Mouse (Mus musculus) limb, embryonic 10.5 days (tissue): ENCODE data around the gene Gbgt1. TPM values are rescaled to one million over a fixed set of nuclear protein-coding genes. Genes with fewer than 3 reads are reported as not detected.

ENCODE experiments used
- DNase-seq: peaks from one replicate; pipeline ENCODE4 v3.0.0-alpha.2; 2017; ENCODE audit warnings: low spot score
- H3K27ac ChIP-seq: fragments of 300-500 bp; sonication (generic); 2 replicates; pipeline ENCODE4 v1.5.1; 2016; ENCODE audit warnings: mild to moderate bottlenecking
- H3K27me3 ChIP-seq: fragments of 300-500 bp; sonication (generic); 2 replicates; pipeline ENCODE4 v1.6.1; 2016; ENCODE audit warnings: low read depth, mild to moderate bottlenecking; ENCODE audit not compliant: poor library complexity, severe bottlenecking
- H3K36me3 ChIP-seq: fragments of 300-500 bp; sonication (generic); 2 replicates; pipeline ENCODE4 v1.6.1; 2016; ENCODE audit warnings: mild to moderate bottlenecking, moderate library complexity
- H3K4me1 ChIP-seq: fragments of 300-500 bp; sonication (generic); 2 replicates; pipeline ENCODE4 v1.6.1; 2016
- H3K4me3 ChIP-seq: fragments of 300-500 bp; sonication (generic); 2 replicates; pipeline ENCODE4 v1.5.1; 2016; ENCODE audit warnings: mild to moderate bottlenecking, moderate library complexity
- H3K9me3 ChIP-seq: fragments of 300-500 bp; sonication (generic); replicated peaks from 2 replicates; pipeline ENCODE4 v1.6.1; 2016; ENCODE audit warnings: mild to moderate bottlenecking
- WGBS: fragments of 180-500 bp; shearing (Covaris S2); methylation state at CpG from one replicate; pipeline ENCODE4 v1.1.7; 2016; 5-methylcytosine and 5-hydroxymethylcytosine counted together
- polyA plus RNA-seq: library from polyadenylated mRNA; unstranded; fragments of >200 nt; fragmentation: Nextera tagmentation; extraction: Ambion mirVana; gene quantifications from 2 replicates; pipeline ENCODE4 v1.2.1, GENCODE M21; 2016

Gbgt1 gene
- polyA plus RNA-seq, 1 experiment from 2014 or later = not detected

GRCm38 (mm10) chr2:28536766-28537633 is 40.3 kb downstream of the Gbgt1 start:
- H3K4me1 ChIP-seq = peaks cover 86% of the 10 kb centered on the region
- peaks cover 37% of the 10 kb centered on the region for H3K36me3 ChIP-seq
- H3K4me3 ChIP-seq = no peak overlapping the region
- no peaks in the 10 kb centered on the region for H3K9me3 ChIP-seq
- WGBS = 82% methylated on average over 11 of the region's 11 CpGs
- H3K27me3 ChIP-seq = no peaks in the 10 kb centered on the region
- DNase-seq = no peak
- peak overlapping the region; percentile 90 for H3K27ac ChIP-seq

DNA sequence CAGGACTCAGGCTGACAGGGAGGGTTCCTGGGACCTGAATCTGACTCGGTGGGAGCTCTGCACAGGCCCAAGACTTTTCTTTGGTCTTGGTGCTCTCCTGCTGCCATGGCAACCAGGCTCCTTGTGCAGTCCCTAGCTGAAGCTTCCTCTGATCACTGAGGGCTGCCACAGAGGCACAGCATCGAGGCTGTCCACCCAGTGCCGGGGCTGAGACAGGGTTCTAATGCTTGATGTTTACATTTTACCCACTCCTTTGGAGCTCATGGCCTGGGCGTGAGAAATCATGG is 40.9 kb downstream of the Gbgt1 start:
- Histone ChIP-seq H3K9me3 (no peaks in the 10 kb centered on the region), H3K36me3 (peaks cover 43% of the 10 kb centered on the region), H3K4me1 (peaks cover 81% of the 10 kb centered on the region), H3K4me3 (no peak overlapping the region), H3K27ac (0 out of 2 replicates have a peak overlapping the region, but pooled peaks have one; percentile 75), H3K27me3 (no peaks in the 10 kb centered on the region)
- no peak for DNase-seq
- WGBS = 61% methylated on average over 4 of the region's 4 CpGs

- Histone ChIP-seq H3K4me3 (no peak overlapping the region), H3K27me3 (no peaks in the 10 kb centered on the region), H3K27ac (peak overlapping the region; percentile 75), H3K36me3 (peaks cover 49% of the 10 kb centered on the region), H3K4me1 (peaks cover 75% of the 10 kb centered on the region), H3K9me3 (no peaks in the 10 kb centered on the region)
- DNase-seq = no peak
- 82% methylated on average over 8 of the region's 8 CpGs for WGBS
Measured at GRCm38 (mm10) chr2:28537995-28538816, 41.5 kb downstream of the Gbgt1 start.

DNA sequence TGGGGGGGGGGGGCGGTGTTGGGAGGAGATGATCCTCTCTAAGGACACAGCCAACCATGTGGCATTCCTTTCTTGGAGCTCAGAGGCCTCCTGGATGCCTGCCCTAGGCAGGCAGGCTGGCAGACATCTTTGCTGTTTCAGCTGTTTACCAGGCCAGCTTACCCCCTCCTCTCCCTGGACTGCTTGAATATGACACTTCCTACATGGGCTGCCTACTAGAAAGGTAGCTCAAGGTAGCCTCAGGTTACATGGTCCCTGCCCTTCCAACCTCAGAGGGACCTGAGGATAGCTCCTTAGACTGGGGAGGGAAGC is 42.1 kb downstream of the Gbgt1 start:
- peaks cover 69% of the 10 kb centered on the region for H3K4me1 ChIP-seq
- no peaks in the 10 kb centered on the region for H3K9me3 ChIP-seq
- no peaks in the 10 kb centered on the region for H3K27me3 ChIP-seq
- no peak for DNase-seq
- WGBS = 50% methylated on average over 1 of the region's 1 CpGs
- peaks cover 55% of the 10 kb centered on the region for H3K36me3 ChIP-seq
- H3K4me3 ChIP-seq = no peak overlapping the region
- peak overlapping the region; percentile 75 for H3K27ac ChIP-seq

DNA sequence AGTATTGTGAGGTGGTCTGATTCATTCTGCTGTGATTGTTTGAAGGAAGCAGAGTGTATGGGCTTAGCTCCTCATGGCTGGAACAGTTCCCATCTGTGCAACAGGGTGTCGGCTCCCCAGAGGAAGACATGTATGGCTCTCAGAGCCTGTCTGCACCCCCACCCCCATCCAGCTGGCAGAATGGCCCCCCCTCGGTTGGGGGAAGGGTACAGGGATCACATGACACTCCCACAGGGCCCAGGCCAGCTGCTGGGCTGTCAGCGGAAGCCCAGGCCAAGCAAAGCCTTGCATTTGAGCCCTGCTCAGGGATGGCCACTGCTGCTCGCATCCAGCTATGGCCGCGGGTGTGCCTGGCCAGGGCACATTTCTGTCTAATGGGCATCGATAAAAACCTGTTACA is 42.5 kb downstream of the Gbgt1 start:
- Histone ChIP-seq H3K36me3 (peaks cover 59% of the 10 kb centered on the region), H3K4me3 (no peak overlapping the region), H3K4me1 (peaks cover 65% of the 10 kb centered on the region), H3K27ac (peak overlapping the region; percentile 75), H3K27me3 (no peaks in the 10 kb centered on the region), H3K9me3 (no peaks in the 10 kb centered on the region)
- WGBS = 51% methylated on average over 7 of the region's 7 CpGs
- peak; percentile 59 for DNase-seq

GRCm38 (mm10) chr2:28539949-28540348 is 43.3 kb downstream of the Gbgt1 start:
- 93% methylated on average over 2 of the region's 2 CpGs for WGBS
- Histone ChIP-seq H3K27me3 (no peaks in the 10 kb centered on the region), H3K4me3 (no peak overlapping the region), H3K4me1 (peaks cover 57% of the 10 kb centered on the region), H3K36me3 (peaks cover 66% of the 10 kb centered on the region), H3K9me3 (no peaks in the 10 kb centered on the region), H3K27ac (peak overlapping the region; percentile 75; the same call in 1 of the 2 replicates)
- no peak for DNase-seq

DNA sequence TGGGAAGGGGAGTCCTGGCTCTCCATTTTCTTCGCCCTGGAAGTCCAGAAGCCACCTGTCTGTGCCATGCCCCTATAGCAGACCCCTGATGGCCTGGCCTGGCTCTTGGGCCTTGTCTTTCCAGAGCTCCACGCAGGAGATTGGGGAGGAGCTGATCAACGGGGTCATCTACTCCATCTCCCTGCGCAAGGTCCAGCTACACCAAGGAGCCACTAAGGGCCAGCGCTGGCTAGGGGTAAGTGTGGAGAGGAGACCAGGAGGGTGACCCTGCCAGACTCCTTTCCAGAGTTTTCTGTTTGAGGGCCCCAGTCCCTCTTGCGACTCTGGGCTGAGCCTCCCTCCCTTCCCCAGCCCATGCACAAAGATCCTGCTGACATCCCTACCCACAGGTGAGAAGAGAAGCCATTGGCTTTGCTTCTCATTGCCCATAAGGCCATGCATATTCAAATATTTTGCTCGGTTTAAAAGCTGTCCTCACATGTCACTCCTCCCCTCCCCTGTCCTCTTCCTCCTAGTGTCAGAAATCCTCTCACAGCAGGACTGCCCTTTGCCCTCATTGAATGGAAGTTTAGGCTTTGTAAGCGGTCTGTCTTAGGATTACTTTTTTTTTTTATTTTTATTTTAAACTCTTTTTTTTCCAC is 44.0 kb downstream of the Gbgt1 start:
- H3K27me3 ChIP-seq = no peaks in the 10 kb centered on the region
- H3K9me3 ChIP-seq = no peaks in the 10 kb centered on the region
- no peak overlapping the region for H3K27ac ChIP-seq
- peaks cover 50% of the 10 kb centered on the region for H3K4me1 ChIP-seq
- no peak for DNase-seq
- WGBS = 81% methylated on average over 8 of the region's 8 CpGs
- no peak overlapping the region for H3K4me3 ChIP-seq
- peaks cover 74% of the 10 kb centered on the region for H3K36me3 ChIP-seq

- Histone ChIP-seq H3K9me3 (no peaks in the 10 kb centered on the region), H3K36me3 (peaks cover 91% of the 10 kb centered on the region), H3K27me3 (no peaks in the 10 kb centered on the region), H3K4me1 (peaks cover 24% of the 10 kb centered on the region), H3K4me3 (no peak overlapping the region), H3K27ac (no peak overlapping the region)
- WGBS = 94% methylated on average over 8 of the region's 8 CpGs
- no peak for DNase-seq
Measured at GRCm38 (mm10) chr2:28543894-28544293, 47.2 kb downstream of the Gbgt1 start.

DNA sequence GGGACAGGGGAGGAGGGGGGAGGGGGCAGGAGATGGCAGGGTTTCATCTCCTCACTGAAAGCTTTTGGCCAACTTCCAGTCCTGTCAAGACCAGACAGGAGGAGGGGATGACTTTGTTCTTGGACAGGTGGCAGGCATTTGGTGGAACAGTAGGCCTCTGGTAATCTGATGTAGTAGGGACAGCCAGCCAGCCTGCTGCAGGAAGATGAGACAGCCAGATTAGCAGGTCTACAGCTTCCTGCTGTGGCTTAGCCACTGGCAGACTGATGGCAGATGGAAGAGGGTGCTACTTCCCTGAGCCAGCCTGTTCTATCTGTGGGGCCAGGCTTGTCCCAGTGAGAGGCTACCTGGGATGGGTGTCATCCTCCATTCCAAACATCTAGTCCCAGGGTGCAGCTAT is 49.3 kb downstream of the Gbgt1 start:
- H3K36me3 ChIP-seq = peaks cover 97% of the 10 kb centered on the region

GRCm38 (mm10) chr2:28546560-28546959 is 49.9 kb downstream of the Gbgt1 start:
- Histone ChIP-seq H3K9me3 (no peaks in the 10 kb centered on the region), H3K4me1 (peaks cover 6% of the 10 kb centered on the region), H3K36me3 (peaks cover 99% of the 10 kb centered on the region), H3K27ac (no peak overlapping the region), H3K4me3 (no peak overlapping the region), H3K27me3 (no peaks in the 10 kb centered on the region)
- WGBS = 79% methylated on average over 6 of the region's 6 CpGs
- DNase-seq = no peak

More for the DNA sequence above, 49.3 kb downstream of the Gbgt1 start:
- Histone ChIP-seq H3K27ac (no peak overlapping the region), H3K9me3 (no peaks in the 10 kb centered on the region), H3K4me1 (peaks cover 6% of the 10 kb centered on the region), H3K27me3 (no peaks in the 10 kb centered on the region), H3K4me3 (no peak overlapping the region)
- DNase-seq = no peak

DNA sequence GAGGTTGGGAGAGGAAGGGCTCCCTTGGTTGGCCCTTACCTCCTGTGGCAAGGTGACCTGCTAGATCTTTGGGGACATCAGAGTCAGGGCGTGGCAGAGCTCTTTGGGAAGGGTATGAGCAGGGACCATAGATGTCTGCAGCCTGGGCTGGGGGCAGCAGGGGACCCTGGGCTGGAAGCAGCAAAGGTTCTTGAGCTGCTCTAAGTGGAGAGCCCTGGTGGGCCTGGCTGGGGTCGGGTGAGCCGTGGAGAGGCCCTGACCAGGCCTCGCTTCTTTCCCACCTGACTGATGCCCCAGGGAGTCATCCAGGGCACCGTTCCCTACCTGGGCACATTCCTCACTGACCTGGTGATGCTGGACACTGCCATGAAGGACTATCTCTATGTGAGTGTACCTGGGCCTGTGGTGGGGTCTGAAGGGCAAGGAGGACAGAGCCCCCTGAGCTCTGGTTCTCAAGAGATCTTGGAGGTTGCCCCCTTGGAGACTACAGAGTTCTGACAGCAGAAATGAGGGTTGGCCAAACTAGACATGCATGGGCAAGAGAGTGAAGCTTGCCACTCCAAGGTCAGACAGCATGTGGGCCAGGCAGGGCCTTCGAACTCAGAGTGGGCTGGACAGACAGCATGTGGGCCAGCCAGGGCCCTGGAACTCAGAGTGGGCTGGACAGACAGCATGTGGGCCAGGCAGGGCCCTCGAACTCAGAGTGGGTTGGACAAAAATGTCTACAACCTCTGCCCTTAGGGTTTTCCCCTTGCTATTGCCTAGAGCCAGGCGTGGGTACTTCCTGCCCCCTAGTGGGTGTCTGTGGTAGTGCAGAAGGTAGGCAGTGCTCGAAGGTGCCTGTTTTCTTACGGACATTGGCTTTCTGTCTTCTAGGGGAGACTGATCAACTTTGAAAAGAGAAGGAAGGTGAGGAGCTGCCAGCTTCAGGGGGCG is 50.8 kb downstream of the Gbgt1 start:
- WGBS = 56% methylated on average over 11 of the region's 11 CpGs
- H3K27ac ChIP-seq = no peak overlapping the region
- DNase-seq = peak; percentile 89

GRCm38 (mm10) chr2:28549157-28549556 is 52.5 kb downstream of the Gbgt1 start:
- peaks cover 6% of the 10 kb centered on the region for H3K4me1 ChIP-seq
- H3K27ac ChIP-seq = no peak overlapping the region
- no peaks in the 10 kb centered on the region for H3K27me3 ChIP-seq
- no peak for DNase-seq
- no peaks in the 10 kb centered on the region for H3K9me3 ChIP-seq
- H3K4me3 ChIP-seq = no peak overlapping the region
- peaks cover 99% of the 10 kb centered on the region for H3K36me3 ChIP-seq
- WGBS = 94% methylated on average over 13 of the region's 13 CpGs

More for the DNA sequence above, 50.8 kb downstream of the Gbgt1 start:
- Histone ChIP-seq H3K36me3 (peaks cover 99% of the 10 kb centered on the region), H3K27me3 (no peaks in the 10 kb centered on the region), H3K9me3 (no peaks in the 10 kb centered on the region), H3K4me1 (peaks cover 6% of the 10 kb centered on the region), H3K4me3 (no peak overlapping the region)
